Mouse (Mus musculus): ENCODE measurements around the gene Kcnc1.

Gene Kcnc1

DNA sequence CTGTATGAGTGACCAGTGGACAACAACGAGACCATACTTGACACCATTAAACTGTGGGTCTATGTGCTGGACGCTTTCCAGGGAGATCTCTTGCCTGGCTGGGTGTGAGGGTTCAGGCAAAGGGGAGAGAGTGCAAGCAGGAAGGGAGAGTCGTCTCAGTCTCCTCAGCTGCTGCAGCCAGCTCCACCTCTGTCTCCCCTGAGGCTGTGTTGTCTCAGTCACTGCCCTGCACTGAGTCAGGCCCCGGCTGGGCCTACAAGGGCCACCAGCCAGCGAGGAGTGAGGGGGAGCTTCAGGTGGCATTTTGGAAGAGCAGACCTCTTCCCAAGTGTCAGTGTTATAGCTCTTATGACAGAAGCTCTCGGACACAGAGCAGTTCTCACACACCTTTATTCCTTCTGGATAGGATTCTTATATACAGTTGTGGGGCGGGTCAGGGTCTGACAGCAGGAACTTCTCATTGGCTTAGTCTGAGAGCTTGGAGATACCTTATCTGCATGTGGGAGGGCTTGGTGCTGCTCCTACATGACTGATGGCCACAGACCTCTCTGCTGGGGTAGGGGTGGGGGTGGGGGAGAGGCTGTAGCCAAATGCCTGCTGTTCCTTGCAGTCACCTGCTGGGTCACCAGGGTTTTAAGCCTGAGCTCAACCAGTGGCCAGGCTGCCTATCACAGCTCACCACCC lies 74.9 kb downstream of the Kcnc1 start:
- peak; percentile 19 for DNase-seq (ENCODE audit: extremely low read depth, low read depth)

DNA sequence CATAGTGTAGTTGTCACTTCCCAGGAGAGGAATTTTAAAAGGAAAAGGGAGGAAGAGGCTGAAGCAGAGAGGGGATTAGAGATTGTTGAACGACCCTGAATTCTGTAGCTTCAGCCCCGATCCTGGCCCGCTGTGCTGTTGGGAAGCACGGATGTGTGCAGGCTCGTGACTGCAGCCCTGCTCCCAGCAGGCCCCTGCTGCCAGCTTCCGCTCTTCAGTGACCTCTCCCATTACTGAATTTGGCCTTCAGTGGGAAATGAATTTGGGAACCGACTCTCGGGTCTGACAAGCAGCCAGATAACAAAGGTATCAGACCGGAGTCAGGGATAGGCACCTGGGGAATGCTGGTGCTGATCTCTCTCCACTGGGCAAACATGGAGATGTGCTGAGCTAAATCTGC lies 76.8 kb downstream of the Kcnc1 start:
- DNase-seq (ENCODE audit: extremely low read depth, low read depth): no peak

DNA sequence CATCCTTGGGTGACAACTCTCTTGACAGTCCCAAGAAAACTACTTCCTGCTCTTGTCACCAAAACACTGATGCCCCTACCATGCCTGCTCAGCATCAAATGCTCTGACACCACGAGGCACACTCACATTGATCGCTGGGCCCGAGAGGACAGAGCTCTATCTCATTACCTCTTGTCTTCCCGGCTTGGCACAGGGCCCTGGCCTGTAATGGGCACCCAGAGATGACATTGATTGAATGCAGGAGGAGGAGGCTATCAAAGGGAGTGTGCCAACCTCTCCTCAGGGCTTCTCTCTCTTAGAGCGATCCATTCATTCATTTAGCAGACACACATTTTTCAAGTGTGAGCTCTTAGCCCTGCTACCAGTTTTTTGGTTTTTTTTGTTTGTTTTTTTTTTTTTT lies 79.2 kb downstream of the Kcnc1 start:
- no peak for DNase-seq (ENCODE audit: extremely low read depth, low read depth)

DNA sequence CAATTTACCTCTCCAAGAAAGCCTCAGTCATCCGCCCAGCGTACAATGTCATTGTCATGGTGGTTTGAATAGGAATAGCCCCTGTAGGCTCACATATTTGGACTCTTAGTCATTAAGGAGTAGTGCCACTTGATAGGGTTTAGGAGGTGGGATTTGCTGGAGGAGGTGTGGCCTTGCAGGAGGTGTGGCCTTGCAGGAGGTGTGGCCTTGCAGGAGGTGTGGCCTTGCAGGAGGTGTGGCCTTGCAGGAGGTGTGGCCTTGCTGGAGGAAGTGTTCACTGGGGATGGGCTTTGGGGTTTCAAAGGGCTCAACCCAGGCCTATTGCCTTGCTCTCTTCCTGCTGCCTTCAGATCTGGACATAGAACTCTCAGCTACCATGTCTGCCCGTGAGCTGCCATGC lies 81.2 kb downstream of the Kcnc1 start:
- DNase-seq (ENCODE audit: extremely low read depth, low read depth): peak; percentile 9

DNA sequence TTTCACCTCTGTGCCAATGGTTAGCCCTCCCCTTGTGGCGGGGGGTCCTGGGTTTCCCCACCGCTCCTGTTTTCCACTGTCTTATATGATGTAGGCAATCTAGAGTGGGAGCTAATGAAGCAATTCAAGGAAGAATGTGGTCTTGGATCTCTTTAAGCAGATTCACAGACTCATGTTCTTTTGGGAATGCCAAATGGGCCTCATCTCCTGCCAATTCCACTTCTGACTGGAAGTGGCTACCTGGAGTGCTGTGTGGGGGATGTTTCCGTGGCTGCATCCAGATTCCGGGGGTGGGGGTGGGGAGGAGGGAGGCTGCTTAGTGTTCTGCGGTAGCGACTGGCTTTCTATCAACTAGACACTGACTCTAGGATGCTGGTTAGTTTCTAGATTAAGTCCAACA lies 83.5 kb downstream of the Kcnc1 start:
- DNase-seq (ENCODE audit: extremely low read depth, low read depth): no peak

DNA sequence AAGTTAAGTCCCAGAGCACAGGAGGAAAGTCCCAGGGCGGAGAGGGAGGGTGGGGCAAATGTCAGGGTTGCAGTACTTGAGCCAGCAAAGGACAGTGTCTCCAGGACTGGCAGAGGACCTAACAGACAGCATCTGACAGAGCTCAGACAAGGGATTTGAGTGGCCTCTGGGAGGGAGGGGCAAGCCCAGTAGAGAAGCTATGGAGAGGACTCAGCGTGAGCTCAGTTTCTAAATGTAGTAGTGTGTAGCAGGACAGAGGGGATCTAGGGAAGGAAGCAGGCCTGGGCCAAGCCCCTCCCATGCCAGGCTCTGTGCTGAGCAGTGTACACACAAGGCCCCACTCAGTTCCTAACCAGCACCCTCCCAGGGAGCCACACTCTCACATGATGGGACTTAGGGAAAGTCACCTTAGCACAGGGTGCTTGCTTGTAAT lies 85.8 kb downstream of the Kcnc1 start:
- no peak for DNase-seq (ENCODE audit: extremely low read depth, low read depth)

DNA sequence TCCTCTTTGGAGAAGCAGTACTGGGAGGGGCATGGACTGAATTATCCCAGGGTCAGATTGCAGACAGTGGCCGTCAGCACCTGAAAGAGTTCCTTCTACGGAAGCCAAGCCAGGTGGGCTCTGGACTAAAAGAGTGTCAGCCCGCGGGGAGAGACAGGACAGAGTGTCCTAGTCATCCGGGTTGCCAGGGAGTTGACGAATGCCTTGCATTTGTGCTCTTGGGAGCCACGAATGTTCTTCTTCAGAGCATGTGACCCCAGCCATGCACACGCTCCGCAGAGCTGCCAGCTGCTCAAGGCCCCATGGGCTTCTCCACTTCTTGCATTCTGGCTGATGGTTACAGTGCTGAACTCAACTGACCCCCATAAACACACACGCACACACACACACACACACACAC lies 86.8 kb downstream of the Kcnc1 start:
- DNase-seq (ENCODE audit: extremely low read depth, low read depth): no peak

DNA sequence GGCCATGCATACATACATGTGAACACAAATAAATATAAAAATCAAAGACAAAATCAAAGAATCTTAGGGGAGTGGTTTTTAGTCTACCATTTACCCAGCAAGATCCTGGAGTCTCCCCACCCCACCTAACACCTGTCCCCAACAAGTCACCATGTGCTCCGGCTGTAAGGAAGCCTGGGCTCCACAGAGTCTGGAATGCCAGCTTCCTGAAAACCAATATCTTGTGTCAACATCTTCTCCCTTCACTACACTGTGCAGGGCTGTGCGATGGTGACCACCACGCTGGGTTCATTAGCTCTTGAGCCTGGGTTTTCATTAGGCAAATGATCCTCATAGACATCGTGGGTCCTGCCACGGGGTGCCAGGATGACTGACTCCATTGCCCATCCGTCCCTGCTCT lies 87.9 kb downstream of the Kcnc1 start:
- no peak for DNase-seq (ENCODE audit: extremely low read depth, low read depth)

DNA sequence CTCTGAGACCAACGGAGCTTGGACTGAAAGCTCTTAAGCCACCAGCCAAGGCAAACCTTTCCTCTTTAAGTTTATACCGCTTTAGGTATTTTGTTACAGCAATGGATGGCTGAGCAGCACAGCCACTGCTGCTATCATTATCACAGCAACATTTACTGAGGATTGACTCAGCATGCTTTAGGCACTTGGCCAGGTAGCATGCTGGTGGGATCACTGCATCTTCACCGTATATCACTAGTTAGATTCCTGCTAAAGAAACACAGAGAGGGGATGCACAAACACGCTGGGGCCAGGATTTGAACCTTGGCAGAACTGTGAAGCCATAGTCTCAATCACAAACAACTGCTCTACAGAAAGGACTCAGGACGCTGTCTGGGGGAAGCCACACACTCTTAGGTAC lies 90.5 kb downstream of the Kcnc1 start:
- DNase-seq (ENCODE audit: extremely low read depth, low read depth): no peak

DNA sequence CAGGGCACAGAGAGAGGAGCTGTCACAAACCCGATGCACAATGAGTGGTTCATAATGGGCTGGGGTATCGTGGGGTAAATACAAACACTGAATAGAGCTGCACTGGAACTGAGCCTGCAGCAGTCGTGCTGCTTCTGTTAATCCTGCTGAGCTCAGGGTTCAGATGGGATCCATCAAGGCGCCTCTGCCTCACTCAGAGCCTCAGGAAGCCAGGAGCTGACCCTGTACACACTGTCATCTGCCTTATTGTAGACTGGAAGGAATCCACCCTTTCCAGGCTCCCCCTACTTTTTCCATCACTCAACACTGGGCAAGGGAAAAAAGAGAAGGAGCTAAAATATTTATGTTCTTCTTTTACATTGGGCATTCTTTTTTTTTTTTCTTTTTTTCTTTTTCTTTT lies 91.1 kb downstream of the Kcnc1 start:
- DNase-seq (ENCODE audit: extremely low read depth, low read depth): no peak

Measured in MEL-GATA-1-ER (cell line).